Mouse (Mus musculus) skeletal muscle tissue, adult 2 months (tissue): ENCODE measurements around the gene Egfl6.
"Not testable (repeated sequence)": the region's sequence is repeated elsewhere in the genome, so short reads cannot be mapped to it uniquely, and the experiment has no call there.

Experiments
- DNase-seq: peaks from one replicate; pipeline ENCODE4 v3.0.0-alpha.2; 2012; ENCODE audit warnings: low read depth, low spot score

Egfl6 gene

GRCm38 (mm10) chrX:166516631-166517030 lies 68.9 kb downstream of the Egfl6 start:
- DNase-seq, result no peak

GRCm38 (mm10) chrX:166515923-166516322 lies 69.6 kb downstream of the Egfl6 start:
- DNase-seq, result no peak

GRCm38 (mm10) chrX:166514035-166514434 lies 71.5 kb downstream of the Egfl6 start:
- not testable (repeated sequence) for DNase-seq

GRCm38 (mm10) chrX:166512071-166512470 lies 73.4 kb downstream of the Egfl6 start:
- DNase-seq, result no peak

GRCm38 (mm10) chrX:166511107-166511506 lies 74.4 kb downstream of the Egfl6 start:
- no peak for DNase-seq

- DNase-seq, result peak; percentile 97
Measured at GRCm38 (mm10) chrX:166509761-166510738, 75.5 kb downstream of the Egfl6 start.

DNA sequence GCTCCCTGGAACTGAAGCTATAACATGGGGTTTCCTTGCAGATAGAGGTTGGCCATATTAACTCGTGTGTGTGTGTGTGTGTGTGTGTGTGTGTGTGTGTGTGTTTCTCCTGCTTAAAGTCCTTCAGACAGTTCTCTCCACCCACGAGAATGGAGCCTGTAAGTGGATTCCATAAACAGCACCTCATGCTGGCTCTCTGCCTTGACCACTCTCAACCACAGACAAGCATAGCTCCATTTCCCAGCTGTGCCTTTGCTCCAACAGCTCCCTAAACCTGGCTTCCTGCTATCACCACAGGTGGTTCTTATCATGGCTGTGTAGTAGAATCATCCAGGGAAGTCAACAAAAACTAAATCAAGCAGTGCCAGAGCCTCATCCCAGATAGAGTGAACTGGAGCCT lies 81.1 kb downstream of the Egfl6 start:
- no peak for DNase-seq

GRCm38 (mm10) chrX:166499496-166500190 lies 85.9 kb downstream of the Egfl6 start:
- DNase-seq, result no peak

GRCm38 (mm10) chrX:166497771-166498170 lies 87.7 kb downstream of the Egfl6 start:
- DNase-seq, result no peak

GRCm38 (mm10) chrX:166495052-166495451 lies 90.5 kb downstream of the Egfl6 start:
- no peak for DNase-seq

DNA sequence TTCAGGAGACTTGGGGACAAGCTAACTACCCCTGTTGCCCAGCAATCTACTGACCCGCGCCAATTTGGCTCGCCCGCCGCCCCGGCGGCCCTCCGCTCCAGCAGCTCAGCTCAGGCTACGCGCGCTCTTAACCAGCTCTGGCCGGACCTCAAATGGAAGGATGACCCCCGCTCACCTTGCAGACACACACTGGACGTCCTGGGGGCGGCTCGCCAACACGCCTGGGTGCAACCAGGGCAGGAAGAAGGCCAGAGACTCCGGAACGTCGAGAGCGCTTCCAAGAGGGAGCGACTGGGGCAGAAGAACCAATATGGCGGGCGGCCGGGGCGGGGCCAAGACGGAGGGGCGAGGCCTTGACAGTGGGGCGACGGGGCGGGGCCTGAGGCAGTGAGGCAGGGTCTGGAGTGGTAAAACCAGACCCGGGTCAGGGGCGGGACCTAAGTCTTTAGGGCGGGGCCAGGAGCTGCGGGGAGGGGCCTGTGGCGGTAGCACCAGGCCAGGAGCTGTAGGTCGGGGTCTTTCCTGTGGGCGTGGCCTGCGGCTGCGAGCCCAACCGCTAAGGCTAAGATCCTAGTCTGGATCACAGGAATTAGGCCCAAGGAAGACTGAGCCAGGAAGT lies 106.0 kb downstream of the Egfl6 start, which contains the start of gene Rab9:
Gene Rab9 (minus strand): TSS at position 503 of the 619 bp plus-strand sequence.
- DNase-seq, result peak; percentile 83

- peak; percentile 16 for DNase-seq
Measured at GRCm38 (mm10) chrX:166478631-166479364, 106.7 kb downstream of the Egfl6 start.

DNA sequence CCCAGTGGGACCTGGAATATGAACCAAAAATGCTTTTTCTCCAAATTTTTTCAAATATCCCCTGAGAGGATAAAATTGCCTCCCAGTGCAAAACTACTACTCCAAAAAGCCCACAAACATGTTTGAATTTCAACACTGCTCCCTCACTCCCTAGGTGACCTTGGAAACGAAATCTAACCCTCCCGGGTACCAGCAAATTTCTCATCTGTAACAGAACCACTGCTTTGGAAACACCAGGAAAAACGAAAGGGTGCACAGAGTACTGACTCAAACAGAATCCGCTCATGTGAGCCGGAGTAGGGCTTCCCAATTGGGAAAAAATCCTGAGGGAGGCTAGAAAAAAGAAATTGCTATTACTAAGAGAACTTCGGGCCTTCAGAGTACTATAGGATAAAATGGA lies 108.1 kb downstream of the Egfl6 start:
- DNase-seq, result no peak
